Mouse (Mus musculus) left cerebral cortex, postnatal 25 days (tissue): Measurements from ENCODE around the gene Rab3gap1. TPM values are rescaled to one million over a fixed set of nuclear protein-coding genes. Genes with fewer than 3 reads are reported as not detected.
A peak's percentile ranks its signal among the peaks of the same experiment; 100 is the strongest.
"Not testable (repeated sequence)": the region's sequence is repeated elsewhere in the genome, so short reads cannot be mapped to it uniquely, and the experiment has no call there.

ENCODE experiments used
- DNase-seq, 2 experiments: peaks; one replicate each; pipeline ENCODE4 v3.0.0; 2022; ENCODE audit warnings: low spot score in 2 of 2, mixed read lengths in 1 of 2
- intact Hi-C: fragments of 180-260 bp; cut with DNase I; formaldehyde crosslinking; loops from one replicate; pipeline ENCODE4 v1.15.1; 2025
- total RNA-seq, 2 experiments: library from RNA; stranded (reverse); gene quantifications; 2 replicates each; pipeline ENCODE4 v1.2.3; 2021

The Rab3gap1 gene
- total RNA-seq, 2 experiments from 2014 or later = 76.4 to 76.5 TPM

DNA sequence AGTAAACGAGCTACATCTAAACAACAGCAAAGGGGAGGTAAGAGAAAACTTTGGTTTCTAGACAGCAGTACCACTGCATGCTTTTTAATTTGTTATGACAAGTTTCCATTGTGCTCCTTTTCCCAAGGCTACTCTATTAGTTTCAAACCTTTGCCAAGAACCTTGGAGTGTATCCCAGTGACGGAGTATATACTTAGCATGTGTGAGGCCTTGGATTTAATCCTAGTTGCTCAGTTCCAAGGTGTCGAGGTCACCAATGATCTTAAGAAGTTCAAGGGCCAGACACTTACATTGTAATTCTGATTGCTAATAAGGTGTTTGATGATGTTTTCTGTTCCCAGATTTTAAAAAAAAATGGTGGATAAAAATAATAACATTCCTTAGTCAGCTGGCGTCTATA is 44.5 kb downstream of the Rab3gap1 start:
- intact Hi-C loops = loop anchor here (10.0 kb wide), 1 partner anchor 418 kb away; no protein-coding TSS in a partner anchor
- DNase-seq = no peak

GRCm38 (mm10) chr1:127915316-127915715 is 46.7 kb downstream of the Rab3gap1 start:
- DNase-seq = no peak
- intact Hi-C loops = loop anchor here (5.0 to 10.0 kb wide), 2 partner anchors 88 to 421 kb away; no protein-coding TSS in a partner anchor

DNA sequence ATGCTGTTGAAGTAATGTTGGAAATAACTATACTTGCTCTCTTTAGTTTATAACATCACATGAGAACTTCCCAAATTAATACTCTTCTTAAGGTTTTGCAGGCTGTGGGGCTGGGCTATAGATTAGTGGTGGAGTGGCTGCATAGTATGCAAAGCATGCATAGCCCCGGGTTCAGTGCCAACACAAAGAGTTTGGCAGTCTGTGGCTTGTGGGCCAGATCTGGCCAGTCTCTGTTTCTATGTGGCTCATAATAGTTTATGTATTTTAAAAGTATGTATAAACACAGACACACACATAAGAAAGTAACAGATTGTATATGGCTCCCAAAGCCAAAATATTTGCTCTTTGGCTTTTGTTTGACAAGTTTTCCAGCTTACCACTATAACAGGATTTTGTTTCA is 47.2 kb downstream of the Rab3gap1 start:
- DNase-seq = no peak
- intact Hi-C loops = loop anchor here (5.0 to 10.0 kb wide), 2 partner anchors 89 to 421 kb away; no protein-coding TSS in a partner anchor

DNA sequence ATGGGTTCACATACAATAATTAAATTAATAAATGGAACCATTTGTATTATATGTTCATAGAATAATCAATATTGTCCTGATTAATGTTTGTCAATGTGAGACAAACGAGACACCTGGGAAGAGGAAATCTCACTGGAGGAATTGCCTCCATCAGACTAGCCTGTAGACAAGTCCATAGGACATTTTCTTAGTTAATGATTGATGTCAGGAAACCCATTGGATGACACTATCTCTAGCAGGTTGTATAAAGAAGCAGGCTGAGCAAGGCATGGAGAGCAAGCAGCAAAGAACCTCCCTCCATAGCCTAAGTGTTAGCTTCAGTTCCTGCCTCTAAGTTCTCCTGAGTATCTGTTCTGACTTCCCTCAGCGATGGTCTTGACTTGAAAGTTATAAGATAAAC is 64.8 kb downstream of the Rab3gap1 start:
- no peak for DNase-seq
- intact Hi-C loops = no loop called here

DNA sequence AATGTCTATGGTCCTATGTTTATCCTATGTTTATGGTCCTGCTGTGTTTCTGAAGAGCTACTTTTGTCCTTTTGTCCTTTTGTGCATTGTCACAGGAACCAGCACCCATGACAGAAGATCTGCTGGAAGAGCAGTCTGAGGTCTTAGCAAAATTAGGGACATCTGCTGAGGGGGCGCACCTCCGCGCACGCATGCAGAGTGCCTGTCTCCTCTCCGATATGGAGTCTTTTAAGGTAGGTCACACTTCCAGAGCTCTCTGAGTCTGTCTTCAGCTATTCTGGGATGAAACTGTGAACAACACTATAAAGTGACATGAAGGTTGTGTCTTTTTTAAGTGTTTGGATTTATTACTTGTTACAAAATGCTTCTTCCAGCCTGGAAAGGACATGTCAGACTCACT is 65.7 kb downstream of the Rab3gap1 start:
- peak; percentile 53 to 93 for DNase-seq
- intact Hi-C loops = loop anchor here (1.0 kb wide), 2 partner anchors 20 to 98 kb away; no protein-coding TSS in a partner anchor

DNA sequence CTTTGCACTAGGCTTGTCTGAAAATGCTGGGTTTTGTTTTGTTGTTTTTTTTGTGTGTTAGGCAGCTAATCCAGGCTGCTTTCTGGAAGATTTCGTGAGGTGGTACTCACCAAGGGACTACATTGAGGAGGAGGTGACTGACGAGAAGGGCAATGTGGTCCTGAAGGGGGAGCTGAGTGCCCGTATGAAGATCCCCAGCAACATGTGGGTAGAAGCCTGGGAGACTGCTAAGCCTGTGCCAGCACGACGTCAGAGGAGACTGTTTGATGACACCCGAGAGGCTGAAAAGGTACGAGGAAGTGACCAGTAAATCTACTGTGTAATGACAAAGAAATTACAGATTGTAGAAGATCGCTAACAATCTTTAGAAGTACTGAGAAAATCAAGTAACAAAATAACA is 68.7 kb downstream of the Rab3gap1 start:
- intact Hi-C loops = loop anchor here (5.0 kb wide), 1 partner anchor 205 kb away; no protein-coding TSS in a partner anchor
- peak in 1 of 2 experiments; percentile 62 for DNase-seq

GRCm38 (mm10) chr1:127942231-127942630 is 73.7 kb downstream of the Rab3gap1 start:
- intact Hi-C loops = no loop called here
- DNase-seq = no peak

DNA sequence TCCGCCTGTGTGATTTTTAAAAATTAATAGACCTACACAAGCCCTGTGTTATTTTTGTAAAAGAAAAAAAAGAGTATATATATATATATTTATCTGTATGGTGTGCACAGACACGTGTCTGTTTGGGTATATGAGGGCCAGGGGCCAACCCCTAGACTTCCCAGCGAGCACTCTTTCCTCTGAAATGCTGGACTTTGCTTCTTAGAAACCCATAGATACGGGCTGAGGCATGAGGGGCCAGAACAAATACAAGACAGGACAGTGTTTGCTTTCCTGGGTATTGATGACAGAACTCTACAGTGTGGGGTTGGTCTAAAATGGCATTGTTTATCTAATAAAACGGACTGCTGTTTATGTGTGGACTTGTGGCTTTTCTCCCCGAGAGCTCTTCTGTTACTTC is 74.9 kb downstream of the Rab3gap1 start:
- no peak for DNase-seq
- intact Hi-C loops = no loop called here

DNA sequence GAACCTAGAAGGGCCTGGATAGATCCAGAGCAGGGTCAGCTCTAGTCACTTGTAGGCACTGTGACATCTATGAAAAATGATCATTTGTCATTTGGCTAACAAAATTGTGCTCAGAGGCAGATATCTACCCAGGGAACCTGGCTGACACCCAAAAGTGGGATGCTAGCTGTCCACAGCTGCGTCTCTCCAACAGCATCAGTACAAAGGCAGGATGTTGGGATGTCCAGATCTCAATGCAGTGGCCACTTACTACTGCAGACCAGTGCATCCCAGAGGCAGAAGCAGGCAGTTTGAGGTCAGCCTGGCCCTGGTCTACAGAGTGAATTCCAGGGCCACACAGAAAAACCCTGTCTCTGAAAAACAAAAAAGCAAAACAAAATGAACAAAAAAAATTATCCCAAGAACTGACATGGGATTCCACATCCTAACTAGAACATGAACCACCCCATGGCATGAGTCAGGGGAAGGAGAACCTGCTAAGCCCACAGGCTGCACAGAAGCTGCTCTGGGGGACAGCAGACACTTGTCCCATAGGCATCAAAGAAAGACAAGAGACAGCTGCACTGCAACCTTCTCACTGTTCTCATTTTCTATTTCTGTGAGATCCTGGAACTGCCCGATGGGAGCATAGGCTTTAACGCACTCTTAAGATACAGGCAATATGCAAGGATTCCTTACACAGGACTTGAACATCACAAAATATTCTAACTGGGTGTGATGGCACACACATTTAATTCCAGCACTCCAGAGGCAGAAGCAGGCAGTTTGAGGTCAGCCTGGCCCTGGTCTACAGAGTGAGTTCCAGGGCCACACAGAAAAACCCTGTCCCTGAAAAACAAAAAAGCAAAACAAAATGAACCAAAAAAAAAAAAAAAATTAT is 77.4 kb downstream of the Rab3gap1 start:
- intact Hi-C loops = no loop called here
- peak in 1 of 2 experiments; percentile 67 for DNase-seq

DNA sequence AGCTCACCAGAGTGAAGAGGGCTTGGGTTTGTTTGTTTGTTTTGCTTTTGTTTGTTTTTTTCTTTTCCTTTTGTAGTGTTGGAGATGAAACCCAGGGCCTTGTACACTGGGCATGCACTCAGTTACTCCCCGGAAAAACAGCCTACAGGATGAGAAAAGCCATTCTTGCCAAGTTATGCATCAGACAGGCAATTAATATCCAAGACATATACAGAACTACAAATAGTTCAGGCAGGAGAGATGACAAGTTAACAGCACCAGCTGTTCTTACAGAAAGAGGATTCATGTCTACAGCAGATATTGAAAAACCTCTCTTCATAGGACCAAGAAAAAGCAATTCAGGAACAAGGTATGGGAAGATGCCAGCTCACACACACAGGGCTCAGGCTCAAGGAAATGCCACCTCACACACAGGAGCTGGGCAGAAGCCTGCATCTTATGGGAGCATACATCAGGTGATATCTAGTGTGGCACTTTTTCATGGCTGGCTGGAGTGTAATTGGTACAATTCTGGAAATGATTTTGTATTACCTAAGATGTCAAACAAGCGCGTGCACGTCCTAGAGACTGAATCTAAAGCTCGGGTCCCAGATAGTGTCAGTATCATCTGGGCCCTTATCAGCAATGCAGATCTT is 78.2 kb downstream of the Rab3gap1 start:
- peak; percentile 44 to 59 for DNase-seq

DNA sequence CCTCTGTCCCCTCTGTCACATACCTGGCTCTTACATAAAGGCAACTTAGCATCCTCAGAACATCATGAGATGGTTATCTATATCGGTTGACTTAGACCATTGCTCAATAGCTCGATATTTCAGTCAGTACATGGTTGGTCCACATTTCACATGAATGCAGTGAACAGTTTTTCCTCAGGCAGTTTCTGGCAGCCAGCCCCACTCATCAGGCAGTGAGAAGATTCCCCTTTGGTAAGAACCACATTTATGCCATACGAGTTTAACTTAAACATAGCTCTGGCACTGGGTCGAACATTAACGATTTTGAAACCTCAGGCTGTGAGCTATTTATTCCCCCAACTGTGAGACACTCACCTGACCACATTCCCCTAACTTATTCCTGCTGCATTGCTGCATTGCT is 80.2 kb downstream of the Rab3gap1 start:
- peak in 1 of 2 experiments; percentile 70 for DNase-seq
- intact Hi-C loops = no loop called here

More for the DNA sequence above, 78.2 kb downstream of the Rab3gap1 start:
- intact Hi-C loops = no loop called here

DNA sequence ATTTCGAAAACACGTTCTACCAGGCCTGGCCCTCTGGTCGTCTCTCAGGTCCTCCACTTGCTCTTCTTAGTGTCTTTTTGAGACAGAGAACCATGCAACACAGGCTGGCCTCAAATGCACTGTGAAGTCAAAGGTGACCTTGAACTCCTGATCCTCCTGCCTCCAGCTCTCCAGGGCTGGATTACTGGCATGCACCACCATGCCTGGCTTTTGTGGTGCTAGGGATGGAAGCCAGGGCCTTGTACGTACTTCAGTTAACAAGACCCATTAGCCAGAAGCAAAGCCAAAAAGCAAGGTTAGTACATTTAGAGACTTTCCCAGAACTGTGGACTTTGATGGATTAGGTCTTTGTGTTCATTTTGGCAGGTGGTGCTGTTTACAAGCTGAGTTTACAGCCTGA is 83.7 kb downstream of the Rab3gap1 start:
- intact Hi-C loops = no loop called here

DNA sequence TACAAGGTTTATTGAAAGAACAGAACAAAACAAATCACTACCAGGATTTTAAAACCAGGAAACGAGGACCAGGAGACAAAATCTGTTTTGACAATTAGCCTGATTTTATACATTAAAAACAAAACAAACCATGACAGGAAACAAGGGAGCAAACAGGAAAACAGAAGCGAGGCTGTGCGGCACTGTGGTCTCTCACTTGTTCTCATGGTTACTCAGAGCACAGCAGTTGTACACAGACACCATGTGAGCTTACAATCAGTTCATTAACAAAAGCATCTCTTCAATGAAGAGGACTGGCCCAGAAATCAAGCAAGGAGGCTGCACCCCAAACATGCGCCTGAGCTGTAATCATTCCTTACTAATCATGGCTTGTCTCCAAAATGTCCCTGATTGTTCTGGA is 85.6 kb downstream of the Rab3gap1 start:
- intact Hi-C loops = loop anchor here (1.0 kb wide), 1 partner anchor 20 kb away; no protein-coding TSS in a partner anchor
- not testable (repeated sequence) for DNase-seq

More for the DNA sequence above, 83.7 kb downstream of the Rab3gap1 start:
- no peak for DNase-seq

DNA sequence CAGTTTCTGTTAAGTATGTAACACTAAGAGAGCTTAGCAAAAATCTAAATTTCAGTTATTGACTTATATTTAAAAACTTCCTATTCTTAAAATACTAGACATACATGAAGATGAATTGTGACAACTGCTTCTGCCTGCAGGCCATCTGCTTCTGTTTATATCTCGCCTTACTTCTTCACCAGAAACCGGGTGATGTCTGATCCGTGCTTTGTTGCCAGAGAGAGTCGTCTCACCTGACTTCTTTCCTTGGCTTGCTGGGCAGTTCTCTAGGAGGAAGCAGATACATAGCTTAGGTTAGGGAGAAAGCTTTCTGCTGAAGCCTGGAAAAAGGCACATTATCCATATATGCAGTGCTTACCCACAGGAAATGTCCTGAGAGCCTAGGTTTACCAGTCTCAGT is 86.2 kb downstream of the Rab3gap1 start:
- DNase-seq = peak; percentile 48 to 91
- intact Hi-C loops = loop anchor here (1.0 to 5.0 kb wide), 3 partner anchors 20 to 123 kb away; no protein-coding TSS in a partner anchor

DNA sequence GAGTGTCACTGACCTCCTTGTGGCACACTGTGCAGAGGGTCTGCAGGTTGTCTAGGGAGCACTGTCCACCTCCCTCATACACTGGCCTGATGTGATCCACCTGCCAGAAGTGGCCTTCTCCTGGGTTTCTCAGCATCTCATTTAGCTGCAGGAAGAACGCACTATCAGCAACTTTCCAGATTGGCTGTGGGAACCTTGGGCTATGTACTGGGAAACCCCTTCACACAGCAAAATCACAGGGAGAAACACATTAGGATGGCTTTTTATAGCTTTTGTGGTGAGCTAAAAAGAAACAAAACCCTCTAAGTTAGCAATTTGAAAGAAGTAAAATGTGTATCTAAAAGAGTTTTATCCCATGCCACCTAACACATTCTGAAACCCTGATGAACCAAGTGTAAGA is 88.0 kb downstream of the Rab3gap1 start:
- DNase-seq = peak in 1 of 2 experiments; percentile 67
- intact Hi-C loops = loop anchor here (5.0 kb wide), 2 partner anchors 76 to 121 kb away; no protein-coding TSS in a partner anchor

DNA sequence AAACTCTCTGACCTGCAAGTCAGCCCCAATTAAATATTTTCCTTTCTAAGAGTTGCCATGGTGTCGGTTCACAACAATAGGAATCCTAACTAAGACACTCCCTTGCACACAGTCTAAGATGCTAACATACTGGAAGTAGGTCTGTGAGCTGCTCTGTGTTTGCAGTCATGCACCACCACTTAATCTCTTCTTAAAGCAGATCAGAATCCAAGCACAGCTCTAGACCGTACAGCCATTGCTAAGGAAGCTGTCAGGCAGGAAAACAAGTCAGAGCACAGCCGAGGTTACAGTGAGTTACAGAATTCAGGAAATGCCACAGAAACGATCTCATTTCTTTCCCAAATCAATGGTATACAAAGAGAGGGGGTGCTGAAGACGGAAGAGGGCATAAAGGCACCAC is 90.2 kb downstream of the Rab3gap1 start:
- intact Hi-C loops = loop anchor here (2.0 to 5.0 kb wide), 3 partner anchors 18 to 118 kb away; no protein-coding TSS in a partner anchor
- DNase-seq = no peak

GRCm38 (mm10) chr1:127959312-127959718 is 90.7 kb downstream of the Rab3gap1 start:
- intact Hi-C loops = loop anchor here (2.0 to 5.0 kb wide), 3 partner anchors 17 to 118 kb away; no protein-coding TSS in a partner anchor
- peak in 1 of 2 experiments; percentile 57 for DNase-seq

DNA sequence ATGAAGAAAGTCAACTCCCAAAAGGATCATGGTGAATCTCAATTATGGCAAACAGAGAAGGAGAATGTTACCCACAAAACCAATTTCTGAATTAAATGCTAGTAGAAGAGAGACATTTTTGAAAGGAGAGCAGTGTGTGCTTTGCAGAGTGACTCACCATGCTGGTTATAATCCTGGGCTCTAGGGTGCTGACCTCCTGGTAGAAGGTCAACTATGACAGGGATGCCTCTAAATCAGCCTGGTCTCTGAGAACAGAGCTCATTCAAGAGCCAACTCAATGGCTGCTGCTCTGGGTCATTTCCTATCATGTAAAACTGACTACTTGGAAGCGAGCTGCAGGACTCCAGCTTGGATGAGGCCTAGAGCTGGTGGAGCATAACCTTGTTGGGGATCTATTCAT is 92.6 kb downstream of the Rab3gap1 start:
- intact Hi-C loops = no loop called here
- no peak for DNase-seq

GRCm38 (mm10) chr1:127963326-127963725 is 94.8 kb downstream of the Rab3gap1 start:
- intact Hi-C loops = no loop called here
- DNase-seq = no peak

- intact Hi-C loops = no loop called here
Observed at GRCm38 (mm10) chr1:127970870-127971269, 102.3 kb downstream of the Rab3gap1 start.

More at GRCm38 (mm10) chr1:127970870-127971269, 102.3 kb downstream of the Rab3gap1 start:
- no peak for DNase-seq
